Mouse (Mus musculus): ENCODE results near the gene Ubqln4. TPM values are rescaled to one million over a fixed set of nuclear protein-coding genes. Genes with fewer than 3 reads are reported as not detected.
"Not testable (repeated sequence)": the region's sequence is repeated elsewhere in the genome, so short reads cannot be mapped to it uniquely, and the experiment has no call there.

Ubqln4 gene
- total RNA-seq, 2 experiments from 2014 or later, result 7.6 to 10.1 TPM

DNA sequence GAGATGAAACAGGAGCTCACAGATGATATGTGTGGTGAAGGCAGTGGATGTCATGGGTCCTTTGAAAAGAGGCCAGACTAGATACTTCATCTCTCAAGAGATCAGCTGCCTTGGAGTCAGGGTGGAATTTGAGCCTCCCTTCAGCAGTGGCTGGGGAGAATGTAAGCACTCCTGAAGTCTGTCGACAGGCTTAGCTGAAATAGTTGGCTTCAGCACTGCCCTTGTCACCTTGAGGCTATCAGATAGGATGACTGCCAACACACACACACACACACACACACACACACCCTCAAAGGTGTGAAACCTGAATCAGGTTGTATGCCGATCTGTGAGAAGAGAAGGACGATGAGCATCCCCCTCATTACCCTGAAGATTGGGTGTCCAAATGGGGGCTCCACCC lies 37.5 kb downstream of the Ubqln4 start:
- no peak for ATAC-seq (replicated peaks; ENCODE audit: low FRiP score, poor library complexity, severe bottlenecking)

DNA sequence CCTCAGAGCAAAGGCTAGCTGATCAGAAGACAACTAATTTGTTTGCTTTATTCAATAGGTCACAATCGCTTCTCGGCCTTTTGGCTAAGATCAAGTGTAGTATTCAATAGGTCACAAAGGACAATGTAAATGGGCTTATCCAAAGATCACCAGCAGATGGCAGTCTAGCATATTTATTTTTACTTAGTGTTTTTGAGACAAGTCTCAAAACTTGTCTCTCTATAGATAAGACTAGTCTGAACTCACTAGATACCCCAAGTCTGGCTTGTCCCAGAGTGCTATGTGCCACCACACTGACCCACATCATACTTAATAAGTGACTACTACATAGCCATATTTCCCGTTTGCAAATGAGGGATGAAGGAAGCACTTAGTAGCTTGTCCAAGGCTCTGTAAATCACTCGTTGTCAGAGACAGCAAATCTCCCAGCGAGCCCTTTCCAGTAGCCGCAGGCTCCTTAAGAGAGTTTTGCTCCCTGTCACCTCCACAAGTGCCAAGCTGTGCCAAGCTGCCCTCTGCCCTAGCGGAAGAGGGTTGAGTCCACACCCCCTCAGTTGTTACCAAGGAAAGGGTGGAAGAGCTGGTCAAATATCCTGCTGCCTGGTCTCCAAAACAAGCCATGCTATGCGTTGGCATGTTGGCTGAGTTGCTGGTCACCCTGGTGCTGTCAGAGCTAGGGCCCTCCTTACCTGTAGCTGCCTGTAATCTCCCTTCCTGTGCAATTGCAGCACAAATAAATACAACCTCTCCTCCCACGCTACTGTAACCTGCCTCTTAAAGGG lies 38.6 kb downstream of the Ubqln4 start:
- peak; percentile 75 for ATAC-seq (replicated peaks; ENCODE audit: low FRiP score, poor library complexity, severe bottlenecking)

DNA sequence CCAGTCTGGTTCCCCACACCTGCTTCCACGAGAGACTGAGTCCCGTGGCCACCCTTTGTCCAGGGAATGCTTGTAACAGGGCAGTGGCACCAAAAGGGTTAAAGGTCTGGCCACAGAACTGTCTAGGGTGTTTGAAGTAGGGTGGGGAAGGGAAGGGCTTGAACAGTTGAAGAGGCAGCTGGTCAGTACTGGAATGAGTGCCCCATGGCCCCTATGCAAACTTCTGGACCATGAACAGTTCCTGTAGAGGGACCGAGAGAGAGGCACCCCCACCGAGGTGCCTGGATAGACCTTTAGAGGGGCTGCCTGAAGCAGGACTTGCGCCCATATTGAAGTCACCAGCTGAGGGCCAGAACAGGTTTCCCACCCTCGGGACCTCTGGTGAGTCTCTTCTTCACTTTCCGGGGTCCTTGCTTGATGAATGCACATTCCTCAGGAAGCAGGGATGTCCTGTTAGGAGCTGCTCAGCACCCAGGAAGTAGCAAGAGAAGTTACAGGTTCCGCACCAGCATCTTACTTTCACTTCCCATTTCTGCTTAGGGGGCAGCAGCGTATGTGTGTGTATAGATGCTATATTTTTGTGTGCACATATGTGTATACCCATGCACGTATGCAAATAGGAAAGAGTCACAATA lies 39.5 kb downstream of the Ubqln4 start:
- 0 out of 2 replicates have a peak, but pooled peaks have one; percentile 21 for ATAC-seq (replicated peaks; ENCODE audit: low FRiP score, poor library complexity, severe bottlenecking)

DNA sequence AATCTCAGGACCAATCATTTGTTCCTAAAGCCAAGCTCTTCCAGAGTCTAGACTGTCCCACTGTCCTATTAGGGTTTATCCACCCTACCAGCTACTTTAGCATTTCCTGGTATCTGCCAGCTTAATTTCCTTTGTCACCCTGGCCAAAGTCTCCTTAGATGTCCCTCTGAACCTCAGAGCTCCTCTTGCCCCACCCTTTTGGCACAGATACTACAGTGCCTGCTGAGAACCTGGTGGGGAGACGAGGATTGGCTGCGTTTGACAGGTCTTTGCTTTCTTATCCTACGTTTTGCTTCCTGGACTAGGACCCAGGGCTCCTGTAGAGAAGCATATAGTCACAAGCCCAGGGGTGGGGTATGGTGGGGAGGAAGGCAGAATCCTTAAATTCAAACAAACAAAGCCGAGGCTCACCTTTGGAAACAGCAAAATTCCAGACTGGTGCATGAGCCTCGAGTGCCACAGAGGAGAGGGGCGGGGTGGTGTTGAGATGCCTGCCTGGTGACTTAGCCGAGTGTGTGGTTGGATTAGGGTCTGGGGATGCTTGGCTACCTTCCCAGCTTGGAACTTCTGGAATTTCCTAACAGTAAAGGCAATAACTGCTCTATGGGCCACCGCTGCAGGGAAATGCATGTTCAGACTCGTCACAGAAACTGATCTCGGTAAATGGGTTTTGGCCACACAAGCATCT lies 40.5 kb downstream of the Ubqln4 start:
- no peak for ATAC-seq (replicated peaks; ENCODE audit: low FRiP score, poor library complexity, severe bottlenecking)

DNA sequence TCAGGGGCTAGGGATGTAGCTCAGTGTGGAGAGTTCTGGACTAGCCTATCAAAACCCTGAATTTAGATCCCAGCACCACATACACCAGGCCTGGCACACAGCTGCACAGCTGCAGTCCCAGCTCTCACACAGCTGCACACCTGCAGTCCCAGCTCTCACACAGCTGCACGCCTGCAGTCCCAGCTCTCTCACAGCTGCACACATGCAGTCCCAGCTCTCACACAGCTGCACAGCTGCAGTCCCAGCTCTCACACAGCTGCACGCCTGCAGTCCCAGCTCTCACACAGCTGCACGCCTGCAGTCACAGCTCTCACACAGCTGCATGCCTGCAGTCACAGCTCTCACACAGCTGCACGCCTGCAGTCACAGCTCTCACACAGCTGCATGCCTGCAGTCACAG lies 43.0 kb downstream of the Ubqln4 start:
- ATAC-seq (replicated peaks; ENCODE audit: low FRiP score, poor library complexity, severe bottlenecking), result not testable (repeated sequence)

DNA sequence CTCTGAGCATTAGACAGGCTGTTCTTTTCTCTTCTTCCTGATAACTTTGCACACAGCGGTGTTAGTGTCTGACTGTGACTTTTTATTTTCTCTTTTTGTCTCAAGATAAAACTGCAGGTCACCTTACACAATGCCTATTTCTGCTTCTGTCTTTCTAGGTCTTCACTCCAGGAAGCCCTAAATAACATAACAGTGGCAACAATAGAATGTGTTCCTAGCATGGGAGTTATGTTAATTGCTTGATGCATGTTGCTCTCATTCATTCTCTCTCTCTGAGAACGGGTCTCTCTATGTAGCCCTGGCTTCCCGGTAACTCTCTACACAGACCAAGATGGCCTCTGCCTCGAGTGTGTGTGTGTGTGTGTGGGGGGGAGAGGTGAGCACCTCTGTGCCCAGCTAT lies 48.9 kb downstream of the Ubqln4 start:
- no peak for ATAC-seq (replicated peaks; ENCODE audit: low FRiP score, poor library complexity, severe bottlenecking)

DNA sequence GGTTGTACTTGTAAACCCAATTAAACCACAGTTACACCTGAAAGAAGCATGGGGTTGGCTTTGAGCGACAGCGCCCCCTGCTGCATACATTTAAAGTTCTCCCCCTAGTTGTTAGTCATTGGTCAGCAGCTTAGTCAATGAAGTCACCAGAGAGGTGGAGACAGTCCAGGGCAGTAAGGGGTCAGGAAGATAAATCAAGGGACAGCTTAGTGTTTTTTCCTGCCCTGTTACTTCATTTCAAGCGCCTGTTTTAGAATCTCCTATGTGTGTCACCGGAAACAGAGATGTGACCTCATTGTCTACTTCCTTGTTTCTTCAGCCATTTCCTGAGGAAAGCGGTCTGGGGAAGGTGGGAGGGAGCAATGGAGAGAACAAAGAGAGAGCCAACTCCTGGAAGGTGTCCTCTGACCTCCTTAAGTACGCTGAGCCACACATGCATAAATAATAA lies 50.2 kb downstream of the Ubqln4 start:
- 0 out of 2 replicates have a peak, but pooled peaks have one; percentile 35 for ATAC-seq (replicated peaks; ENCODE audit: low FRiP score, poor library complexity, severe bottlenecking)

DNA sequence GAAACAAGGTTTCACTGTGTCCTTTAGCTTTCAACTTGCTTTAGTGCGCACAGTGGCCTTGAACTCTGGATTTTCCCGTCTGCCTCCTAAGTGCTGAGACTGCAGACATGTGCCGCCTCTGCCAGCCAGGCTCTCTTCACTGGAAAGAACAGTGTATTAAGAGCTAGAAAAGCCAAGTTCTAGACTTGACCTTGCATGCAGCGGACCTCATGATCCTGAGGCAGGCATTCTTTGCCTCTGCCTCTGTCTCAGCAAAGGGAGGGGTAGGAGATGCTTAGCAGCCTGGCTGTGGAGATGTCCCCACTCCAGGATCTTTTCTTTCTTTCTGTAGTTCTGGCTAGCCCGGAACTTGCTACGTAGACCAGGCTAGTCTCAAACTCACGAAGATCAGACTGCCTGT lies 51.3 kb downstream of the Ubqln4 start:
- ATAC-seq (replicated peaks; ENCODE audit: low FRiP score, poor library complexity, severe bottlenecking), result no peak

DNA sequence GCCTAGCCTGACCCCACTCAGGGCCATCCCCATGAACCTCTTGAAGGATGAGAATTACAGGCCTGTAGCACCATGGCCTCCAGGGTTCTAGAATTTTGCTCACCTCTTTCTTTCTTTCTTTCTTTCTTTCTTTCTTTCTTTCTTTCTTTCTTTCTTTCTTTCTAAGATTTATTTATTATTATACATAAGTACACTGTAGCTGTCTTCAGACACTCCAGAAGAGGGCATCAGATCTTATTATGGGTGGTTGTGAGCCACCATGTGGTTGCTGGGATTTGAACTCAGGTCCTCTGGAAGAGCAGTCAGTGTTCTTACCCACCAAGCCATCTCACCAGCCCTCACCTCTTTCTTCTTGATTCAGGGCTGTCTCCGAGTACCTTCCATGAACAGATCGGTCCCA lies 52.1 kb downstream of the Ubqln4 start, which contains the start of gene Arhgef2:
Gene Arhgef2, plus strand, starts transcription at position 301 of the 400 bp plus-strand sequence.
- not testable (repeated sequence) for ATAC-seq (replicated peaks; ENCODE audit: low FRiP score, poor library complexity, severe bottlenecking)

DNA sequence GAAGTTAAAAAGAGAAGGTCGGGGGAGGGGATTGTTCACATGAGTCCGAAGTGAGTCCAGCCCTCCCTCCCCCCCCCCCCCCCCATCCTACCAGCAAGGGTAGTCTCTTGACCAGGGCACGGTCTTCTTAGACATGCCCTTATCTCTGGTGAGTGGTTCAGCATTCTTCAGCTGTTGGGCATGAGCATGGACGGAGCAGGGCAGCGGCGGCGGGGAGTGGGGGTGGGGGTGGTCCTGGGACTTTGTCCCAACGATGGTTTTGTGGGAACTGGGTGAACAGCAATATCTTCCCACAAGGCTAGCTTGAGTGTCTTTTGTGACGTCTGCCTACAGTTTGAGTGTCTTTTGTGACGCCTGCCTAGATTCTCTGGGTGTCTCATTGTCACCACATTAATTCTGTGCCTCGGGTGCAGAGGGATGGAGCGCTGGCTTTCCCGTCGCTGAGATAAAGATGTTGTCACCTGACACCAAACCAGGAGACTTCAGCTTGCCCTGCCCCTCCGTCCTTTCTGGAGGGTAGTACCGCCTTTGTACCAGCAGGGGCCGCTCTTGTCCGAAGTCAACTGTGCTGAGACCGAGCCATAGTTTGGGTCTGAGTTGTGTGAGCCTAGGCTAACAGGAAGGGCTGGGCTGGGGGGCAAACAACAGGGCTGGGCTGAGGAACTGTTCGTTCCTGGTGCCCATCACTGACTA lies 53.7 kb downstream of the Ubqln4 start:
- ATAC-seq (replicated peaks; ENCODE audit: low FRiP score, poor library complexity, severe bottlenecking), result peak; percentile 89

DNA sequence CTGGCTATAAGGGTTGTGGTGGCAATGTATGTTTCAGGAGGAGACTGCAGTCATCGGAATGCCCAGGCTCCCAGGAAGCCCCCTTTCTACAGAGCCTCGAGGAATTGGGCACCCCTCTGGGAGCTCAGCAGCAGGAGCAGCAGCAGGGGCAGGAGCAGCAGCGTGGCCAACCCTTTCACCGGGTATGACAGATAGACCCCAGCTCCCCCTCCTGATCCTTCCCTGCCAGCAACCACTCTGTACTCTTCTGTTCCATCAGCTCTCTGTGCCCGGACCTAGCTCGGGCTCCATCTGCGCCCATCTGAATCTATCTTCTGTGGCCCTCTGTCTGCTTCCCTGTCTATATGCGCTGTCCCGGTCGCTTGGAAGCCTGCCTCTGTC lies 54.2 kb downstream of the Ubqln4 start:
- ATAC-seq (replicated peaks; ENCODE audit: low FRiP score, poor library complexity, severe bottlenecking), result peak; percentile 37

DNA sequence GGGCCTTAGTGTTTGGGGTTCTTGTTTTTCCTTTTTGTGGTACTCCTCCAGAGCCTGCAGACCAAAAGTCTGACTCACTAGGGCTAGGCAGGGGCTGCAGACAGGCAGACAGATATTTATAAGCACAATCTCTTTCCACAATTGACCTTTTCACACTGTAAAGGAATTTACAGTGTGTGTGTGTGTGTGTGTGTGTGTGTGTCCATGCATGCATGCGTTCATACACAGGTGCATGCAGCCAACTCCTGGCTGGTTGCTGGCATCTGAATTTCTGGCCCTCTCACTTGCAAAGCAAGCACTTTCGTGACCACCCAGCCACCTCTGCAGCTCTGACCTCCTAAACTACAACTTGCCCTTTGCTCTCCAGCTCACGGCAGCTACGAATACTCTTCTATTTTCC lies 55.5 kb downstream of the Ubqln4 start:
- ATAC-seq (replicated peaks; ENCODE audit: low FRiP score, poor library complexity, severe bottlenecking), result no peak

DNA sequence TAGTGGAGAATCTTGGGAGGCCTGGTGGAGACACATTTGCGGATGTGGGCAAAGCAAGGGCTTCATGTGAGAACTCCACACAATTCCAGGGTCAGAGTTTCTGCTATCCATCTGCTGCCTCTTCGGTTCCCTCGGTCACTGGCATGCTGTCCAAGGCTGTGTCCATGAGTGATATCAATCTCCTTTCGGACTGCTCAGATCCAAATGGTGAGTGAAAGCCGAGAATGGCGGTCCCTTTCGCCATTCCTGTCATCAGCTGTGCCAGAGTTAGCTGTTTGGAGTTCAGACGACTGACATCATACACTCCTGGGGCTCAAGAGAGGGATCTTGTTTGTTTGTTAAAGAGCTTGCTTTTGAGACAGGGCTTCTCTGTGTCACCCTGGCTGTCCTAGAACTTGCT lies 60.9 kb downstream of the Ubqln4 start:
- ATAC-seq (replicated peaks; ENCODE audit: low FRiP score, poor library complexity, severe bottlenecking), result no peak

DNA sequence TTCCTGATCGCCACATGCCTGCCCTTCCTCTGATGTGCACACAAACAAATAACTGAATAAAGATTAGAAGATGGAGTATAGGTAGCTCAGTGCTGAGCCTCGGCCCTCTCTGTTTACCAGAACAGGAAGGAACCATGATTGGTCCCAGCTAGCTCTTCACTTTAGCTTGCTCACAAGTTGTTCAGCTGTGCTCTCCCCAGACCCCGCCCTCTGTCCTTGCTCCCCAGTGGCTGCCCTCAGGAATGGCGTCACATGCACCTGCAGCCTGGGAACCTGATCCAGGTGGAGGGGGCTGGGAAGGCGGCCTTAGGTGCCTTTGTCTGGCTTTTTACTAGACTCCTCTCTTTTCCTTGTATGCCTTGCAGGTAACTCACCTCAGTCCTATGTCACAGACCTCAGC lies 61.6 kb downstream of the Ubqln4 start:
- no peak for ATAC-seq (replicated peaks; ENCODE audit: low FRiP score, poor library complexity, severe bottlenecking)

DNA sequence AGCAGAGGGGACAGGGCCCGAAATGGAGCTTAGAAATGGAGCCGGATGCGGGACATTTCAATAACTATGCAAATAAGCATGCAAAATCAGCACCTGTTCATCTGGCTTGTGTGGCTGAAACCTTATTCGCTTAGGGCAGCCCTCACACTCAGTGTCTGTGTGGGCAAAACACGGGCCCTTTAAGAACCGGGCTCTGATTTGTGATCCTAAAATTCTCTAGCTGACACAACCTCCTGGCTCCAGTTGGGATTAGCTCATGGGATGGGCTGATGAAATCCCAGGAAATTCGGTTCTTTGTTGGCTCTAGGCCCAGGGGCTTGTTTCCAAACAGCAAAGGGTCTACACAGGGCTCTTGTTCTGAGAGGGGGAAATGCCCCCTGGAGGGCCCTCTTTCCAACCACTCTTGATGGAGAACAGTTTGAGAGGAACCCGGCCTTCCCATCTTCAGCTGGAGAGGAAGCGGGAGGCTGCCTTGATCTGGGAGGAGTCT lies 62.4 kb downstream of the Ubqln4 start:
- no peak for ATAC-seq (replicated peaks; ENCODE audit: low FRiP score, poor library complexity, severe bottlenecking)

DNA sequence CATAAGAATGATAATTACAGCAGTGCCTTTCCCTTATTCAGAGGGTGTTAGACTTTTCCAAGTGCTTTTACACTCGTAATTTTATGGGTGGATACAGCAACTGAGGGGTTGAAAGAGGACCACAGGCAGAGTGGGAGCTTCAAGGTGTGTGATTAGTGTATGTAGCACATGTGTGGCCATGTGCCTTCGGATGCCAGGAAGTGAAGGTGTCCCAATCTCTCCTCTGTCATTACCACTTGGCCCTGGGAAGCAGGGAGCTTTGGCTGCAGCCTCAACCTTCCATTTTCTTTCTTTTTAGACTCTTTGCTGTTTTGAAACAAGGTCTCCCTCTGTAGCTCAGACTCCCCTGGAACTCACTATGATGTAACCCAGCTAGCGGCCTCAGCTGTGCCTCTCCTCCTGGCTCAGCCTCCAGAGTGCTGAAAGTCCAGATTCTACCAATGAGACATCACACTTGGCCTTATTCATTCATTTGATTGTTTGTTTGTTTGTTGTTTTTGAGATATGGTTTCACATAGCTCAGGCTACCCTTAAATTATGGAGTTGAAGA lies 63.5 kb downstream of the Ubqln4 start:
- no peak for ATAC-seq (replicated peaks; ENCODE audit: low FRiP score, poor library complexity, severe bottlenecking)

DNA sequence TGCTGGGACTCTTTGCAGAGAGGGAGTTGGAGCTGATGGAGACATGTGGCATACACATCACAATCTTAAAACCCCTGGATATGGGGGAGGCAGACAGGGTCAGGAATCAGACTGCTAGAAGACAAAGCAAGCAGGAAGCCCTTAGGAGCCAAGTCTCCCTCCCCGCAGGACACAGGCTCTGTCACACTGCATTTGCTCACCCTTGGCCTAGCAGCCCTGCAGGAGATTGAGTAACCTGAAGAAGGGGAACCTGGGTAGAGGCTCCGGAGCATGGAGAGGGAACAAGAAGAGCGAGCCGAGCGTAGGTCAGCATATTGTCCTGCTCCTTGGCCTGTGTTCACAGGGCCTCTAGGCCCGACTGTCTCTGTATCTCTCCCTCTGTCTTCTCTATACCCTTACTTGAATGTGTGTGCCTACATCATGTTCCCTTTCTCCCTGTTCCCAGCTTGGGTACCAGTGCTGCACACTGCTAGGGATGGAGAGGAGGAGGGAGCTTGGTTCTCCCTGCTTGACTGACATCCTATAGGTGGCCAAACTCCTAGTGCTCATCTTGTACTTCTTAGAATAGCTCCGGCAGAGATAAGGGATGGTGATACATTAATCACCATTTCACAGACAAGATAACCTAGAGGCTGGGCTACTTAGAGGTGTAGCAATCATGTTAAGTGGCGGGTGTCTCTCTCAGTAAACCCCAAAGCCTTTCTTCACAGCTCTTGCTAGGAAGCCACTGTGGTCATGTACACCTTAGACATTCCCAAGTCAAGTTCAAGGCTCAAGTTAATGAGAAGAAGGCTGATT lies 64.7 kb downstream of the Ubqln4 start:
- ATAC-seq (replicated peaks; ENCODE audit: low FRiP score, poor library complexity, severe bottlenecking), result no peak
